In the genomic region with DNA sequence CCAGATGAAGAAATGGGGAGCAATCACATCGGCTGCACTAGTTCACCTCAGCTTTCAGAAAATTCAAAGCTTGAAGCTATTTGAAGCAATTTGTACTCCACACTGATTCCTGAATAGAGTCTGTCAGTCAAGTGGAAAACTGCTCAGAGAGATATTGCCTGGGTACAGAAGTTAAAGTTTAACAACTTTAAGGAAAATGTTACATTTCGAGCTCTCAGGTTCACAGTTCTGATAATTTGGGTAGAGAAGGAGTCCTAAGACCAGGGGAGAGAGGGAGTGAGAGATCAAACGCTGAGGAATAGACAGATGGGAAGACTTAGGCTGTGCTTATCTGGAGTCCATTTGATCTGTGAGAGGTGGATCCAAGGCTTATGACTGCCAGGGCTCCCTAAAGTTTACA, we compare ENCODE assay signal across 28 mouse cellular contexts. TPM values are rescaled to one million over a fixed set of nuclear protein-coding genes. Genes with fewer than 3 reads are reported as not detected.
A peak's percentile ranks its signal among the peaks of the same experiment; 100 is the strongest.
DNase-seq lines count a peak whose midpoint lies in the region; ATAC-seq and TF ChIP-seq lines count a peak whose summit lies in the region.
"Had no signal": no experiment of that assay in that cellular context is flagged by ENCODE, and none has a peak within 500 bp of the region (broad histone marks: within the 10 kb centered on the region; RNA-seq: fewer than 3 reads in every experiment).

No protein-coding gene starts in this region.

- peak; percentile 32 for DNase-seq in kidney, adult 9 months
- DNase-seq in kidney, postnatal 4 days, result no peak
- no peak for DNase-seq in liver, postnatal 0 days
- no peak for DNase-seq in gastrocnemius, postnatal 10 days
- DNase-seq: adrenal gland, adult 8-10 months; adrenal gland, postnatal 36 days; B cell, adult 2 months; cerebellum, adult 2 months; cerebellum, postnatal 10 days; embryo, embryonic 11 days; gastrocnemius, adult 2 months; gastrocnemius, postnatal 36 days; heart, adult 11 months; heart, postnatal 36 days had no signal

- no peaks in the 10 kb centered on the region for H3K4me1 ChIP-seq in intestine, embryonic 16.5 days (ENCODE audit: control insufficient read depth, insufficient read depth, low read length)
- no peaks in the 10 kb centered on the region for H3K4me1 ChIP-seq in intestine, postnatal 0 days (replicated peaks; ENCODE audit: control insufficient read depth, insufficient read depth, low read length)
- no peaks in the 10 kb centered on the region for H3K4me1 ChIP-seq in liver, postnatal 0 days (ENCODE audit: insufficient read depth)
- no peaks in the 10 kb centered on the region for H3K4me1 ChIP-seq in liver, embryonic 12.5 days
- H3K4me1 ChIP-seq: embryonic facial prominence, embryonic 15.5 days; forebrain, embryonic 10.5 days; heart, embryonic 13.5 days had no signal

- H3K4me3 ChIP-seq in intestine, embryonic 16.5 days (ENCODE audit: low read length), result no peak overlapping the region
- H3K4me3 ChIP-seq in intestine, postnatal 0 days (ENCODE audit: low read depth, low read length), result no peak overlapping the region
- H3K4me3 ChIP-seq in liver, postnatal 0 days (ENCODE audit: low read depth, low read length), result no peak overlapping the region
- H3K4me3 ChIP-seq in liver, embryonic 12.5 days, result no peak overlapping the region
- H3K4me3 ChIP-seq: embryonic facial prominence, embryonic 15.5 days; erythroblast, embryonic 14.5 days; forebrain, embryonic 10.5 days; gastrocnemius, adult 2 months; heart, embryonic 13.5 days had no signal

- no peak for TF ChIP-seq EP300 in liver, postnatal 0 days (IDR thresholded peaks at IDR 0.05; ENCODE audit: low read depth)

- 70% methylated on average over 3 of the region's 3 CpGs for WGBS in intestine, embryonic 16.5 days
- WGBS in intestine, postnatal 0 days, result 56% methylated on average over 3 of the region's 3 CpGs
- WGBS in liver, postnatal 0 days (ENCODE audit: insufficient replicate concordance), result 53% methylated on average over 3 of the region's 3 CpGs
- 55% methylated on average over 3 of the region's 3 CpGs for WGBS in liver, embryonic 12.5 days (ENCODE audit: insufficient replicate concordance)

- H3K4me2 ChIP-seq in intestine, embryonic 16.5 days (ENCODE audit: low read depth, low read length), result no peak overlapping the region
- no peak overlapping the region for H3K4me2 ChIP-seq in intestine, postnatal 0 days (replicated peaks; ENCODE audit: low read depth)
- H3K4me2 ChIP-seq in liver, postnatal 0 days (ENCODE audit: low read depth, low read length), result 0 out of 2 replicates have a peak overlapping the region, but pooled peaks have one; percentile 13
- H3K4me2 ChIP-seq in liver, embryonic 12.5 days, result no peak overlapping the region
- H3K4me2 ChIP-seq: embryonic facial prominence, embryonic 15.5 days; heart, embryonic 13.5 days had no signal

- no peaks in the 10 kb centered on the region for H3K9me3 ChIP-seq in intestine, embryonic 16.5 days (ENCODE audit: control insufficient read depth, low read length)
- H3K9me3 ChIP-seq in intestine, postnatal 0 days (ENCODE audit: control insufficient read depth), result no peaks in the 10 kb centered on the region
- H3K9me3 ChIP-seq in liver, postnatal 0 days (ENCODE audit: low read length), result no peaks in the 10 kb centered on the region
- no peaks in the 10 kb centered on the region for H3K9me3 ChIP-seq in liver, embryonic 12.5 days (replicated peaks)
- H3K9me3 ChIP-seq: embryonic facial prominence, embryonic 15.5 days; G1E; heart, embryonic 13.5 days had no signal

- no peak for TF ChIP-seq CTCF in intestine, postnatal 0 days (IDR thresholded peaks at IDR 0.05; ENCODE audit: low read depth)
- TF ChIP-seq CTCF in liver, postnatal 0 days (IDR thresholded peaks at IDR 0.05; ENCODE audit: low read depth), result no peak

- no peaks in the 10 kb centered on the region for H3K36me3 ChIP-seq in intestine, embryonic 16.5 days (ENCODE audit: control insufficient read depth, insufficient read depth, low read length)
- H3K36me3 ChIP-seq in intestine, postnatal 0 days (ENCODE audit: control insufficient read depth, insufficient read depth), result no peaks in the 10 kb centered on the region
- H3K36me3 ChIP-seq in liver, postnatal 0 days (replicated peaks; ENCODE audit: insufficient read depth, low read length), result no peaks in the 10 kb centered on the region
- no peaks in the 10 kb centered on the region for H3K36me3 ChIP-seq in liver, embryonic 12.5 days
- H3K36me3 ChIP-seq: embryonic facial prominence, embryonic 15.5 days; forebrain, embryonic 10.5 days; G1E; heart, embryonic 13.5 days had no signal

- ATAC-seq in intestine, embryonic 16.5 days, result peak; percentile 33; the same call in 1 of the 2 replicates
- no peak for ATAC-seq in intestine, postnatal 0 days
- ATAC-seq in liver, postnatal 0 days, result no peak
- no peak for ATAC-seq in liver, embryonic 12.5 days
- ATAC-seq: CD4-positive, CD25-positive, alpha-beta regulatory T cell, adult 4 months; forebrain, embryonic 14.5 days had no signal

- H3K27ac ChIP-seq in intestine, embryonic 16.5 days (ENCODE audit: low read length), result no peak overlapping the region
- H3K27ac ChIP-seq in intestine, postnatal 0 days (ENCODE audit: low read depth, low read length), result no peak overlapping the region
- no peak overlapping the region for H3K27ac ChIP-seq in liver, postnatal 0 days (ENCODE audit: low read depth)
- H3K27ac ChIP-seq in liver, embryonic 12.5 days, result no peak overlapping the region
- H3K27ac ChIP-seq: embryonic facial prominence, embryonic 15.5 days; forebrain, embryonic 10.5 days; gastrocnemius, adult 2 months; heart, embryonic 13.5 days had no signal

- no peak overlapping the region for H3K9ac ChIP-seq in intestine, embryonic 16.5 days (ENCODE audit: low read depth, low read length)
- H3K9ac ChIP-seq in intestine, postnatal 0 days (ENCODE audit: low read depth, low read length), result no peak overlapping the region
- H3K9ac ChIP-seq in liver, postnatal 0 days (replicated peaks), result no peak overlapping the region
- H3K9ac ChIP-seq in liver, embryonic 12.5 days, result no peak overlapping the region
- H3K9ac ChIP-seq: embryonic facial prominence, embryonic 15.5 days; heart, embryonic 13.5 days had no signal

- no peaks in the 10 kb centered on the region for H3K27me3 ChIP-seq in intestine, embryonic 16.5 days (replicated peaks; ENCODE audit: control insufficient read depth, insufficient read depth, low read length)
- H3K27me3 ChIP-seq in intestine, postnatal 0 days (replicated peaks; ENCODE audit: control insufficient read depth, insufficient read depth, low read length), result no peaks in the 10 kb centered on the region
- no peaks in the 10 kb centered on the region for H3K27me3 ChIP-seq in liver, postnatal 0 days (ENCODE audit: insufficient read depth, low read length)
- H3K27me3 ChIP-seq in liver, embryonic 12.5 days (replicated peaks), result no peaks in the 10 kb centered on the region
- H3K27me3 ChIP-seq: embryonic facial prominence, embryonic 15.5 days; heart, embryonic 13.5 days had no signal

RNA-seq across cellular contexts. Expression of gene Slc22a29, which starts 46.6 kb away (rescaled TPM):
- 0.09 TPM in 1 of 2 replicates, not detected in the other for polyA plus RNA-seq in intestine, embryonic 16.5 days (2015; fragmentation: Nextera tagmentation; extraction: Ambion mirVana)
- polyA plus RNA-seq in intestine, postnatal 0 days (2015; fragmentation: Nextera tagmentation; extraction: Ambion mirVana), result not detected in 2 replicates
- polyA plus RNA-seq in liver, postnatal 0 days (2015; fragmentation: Nextera tagmentation; extraction: Ambion mirVana), result 0.08 and 0.15 TPM in 2 replicates
- 0.10 TPM in 1 of 2 replicates, not detected in the other for polyA plus RNA-seq in liver, embryonic 12.5 days (2016; fragmentation: Nextera tagmentation; extraction: Ambion mirVana)
- total RNA-seq in gastrocnemius, postnatal 10 days (2021), result not detected
- total RNA-seq: common myeloid progenitor, adult 5-6 weeks; G1E; gastrocnemius, adult 2 months; gastrocnemius, postnatal 36 days; heart, postnatal 36 days had no signal
- polyA plus RNA-seq: CD4-positive, CD25-positive, alpha-beta regulatory T cell, adult 4 months; embryonic facial prominence, embryonic 11.5 days; embryonic facial prominence, embryonic 15.5 days; erythroblast, embryonic 14.5 days; forebrain, embryonic 10.5 days; G1E; heart, embryonic 13.5 days; heart, postnatal 0 days; hindbrain, embryonic 11.5 days had no signal
